Mouse (Mus musculus) lung, postnatal 0 days (tissue): Measurements from ENCODE around the gene Oaz2.

Source experiments
- CTCF ChIP-seq: IDR thresholded peaks from 2 replicates; pipeline ENCODE4 v1.5.1; 2016; ENCODE audit warnings: antibody characterized with exemption, mild to moderate bottlenecking
- EP300 ChIP-seq: IDR thresholded peaks from 2 replicates; pipeline ENCODE4 v1.6.1; 2016; ENCODE audit warnings: antibody characterized with exemption, mild to moderate bottlenecking, control low read depth

GRCm38 (mm10) chr9:65692959-65693603 lies 25.3 kb downstream of the Oaz2 start:
- TF ChIP-seq CTCF (no peak), EP300 (no peak)
